Mouse (Mus musculus) lung, adult 2 months (tissue): ENCODE results near the gene Phgr1.

Source experiments
- CTCF ChIP-seq: fragments of 200-500 bp; IDR thresholded peaks from 2 replicates; pipeline ENCODE4 v1.5.1; 2011; ENCODE audit warnings: mild to moderate bottlenecking, low read length, control low read depth; ENCODE audit not compliant: insufficient read depth
- POLR2A ChIP-seq: fragments of 200-500 bp; IDR thresholded peaks from 2 replicates; pipeline ENCODE4 v1.6.1; 2011; ENCODE audit warnings: low read depth, mild to moderate bottlenecking, control low read depth, low read length, borderline replicate concordance; ENCODE audit errors: extremely low read depth

DNA sequence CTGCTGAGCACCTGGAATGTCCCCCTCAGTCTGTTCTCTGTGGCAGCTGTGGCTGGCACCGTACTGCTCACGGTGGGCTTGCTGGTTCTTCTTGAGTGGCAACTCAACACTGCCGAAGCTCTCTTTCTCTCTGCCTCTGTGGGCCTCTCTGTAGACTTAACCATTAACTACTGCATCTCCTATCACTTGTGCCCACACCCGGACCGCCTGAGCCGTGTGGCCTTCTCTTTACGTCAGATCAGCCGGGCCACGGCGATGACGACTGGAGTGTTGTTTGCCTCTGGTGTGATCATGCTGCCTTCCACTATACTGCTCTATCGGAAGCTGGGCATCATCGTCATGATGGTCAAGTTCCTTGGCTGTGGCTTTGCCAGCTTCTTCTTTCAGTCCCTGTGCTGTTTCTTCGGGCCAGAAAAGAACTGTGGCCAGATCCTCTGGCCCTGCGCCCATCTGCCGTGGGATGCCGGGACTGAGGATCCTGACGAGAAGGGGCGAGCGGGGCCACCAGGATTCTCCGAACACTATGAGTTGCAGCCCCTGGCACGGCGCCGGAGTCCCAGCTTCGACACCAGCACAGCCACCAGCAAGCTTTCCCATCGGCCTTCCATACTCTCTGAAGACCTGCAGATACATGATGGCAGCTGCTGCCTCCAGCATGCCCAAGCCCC is 19.2 kb downstream of the Phgr1 start:
- TF ChIP-seq CTCF (no peak), POLR2A (no peak)
